Mouse (Mus musculus): ENCODE results near the gene Atp6v0a1. TPM values are rescaled to one million over a fixed set of nuclear protein-coding genes. Genes with fewer than 3 reads are reported as not detected.

Atp6v0a1 gene
- polyA plus RNA-seq, 1 experiment from 2014 or later = 26.9 TPM

DNA sequence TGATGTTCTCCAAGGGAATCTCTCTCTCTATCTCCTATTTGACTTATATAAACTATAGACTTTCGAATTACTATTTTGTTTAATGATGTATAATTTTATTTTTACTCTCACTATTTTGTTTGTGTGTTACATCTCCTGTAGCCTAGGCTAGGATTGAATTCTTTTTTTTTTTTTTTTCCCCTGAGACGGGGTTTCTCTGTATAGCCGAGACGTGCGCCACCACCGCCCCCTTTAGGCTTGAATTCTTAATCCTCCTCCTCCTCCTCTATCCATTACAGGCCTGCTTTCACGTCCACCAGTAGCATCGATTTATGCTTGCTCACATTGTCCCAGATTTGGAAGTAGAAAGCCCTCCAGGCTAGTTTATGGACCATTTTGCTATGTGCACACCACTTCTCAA, 27.2 kb upstream of the Atp6v0a1 start:
- ATAC-seq (ENCODE audit: insufficient number of reproducible peaks, insufficient read depth, low FRiP score, low TSS enrichment, low read depth) = no peak
- no peak overlapping the region for H3K4me2 ChIP-seq
- peaks cover 28% of the 10 kb centered on the region for H3K27me3 ChIP-seq
- H3K4me3 ChIP-seq (replicated peaks) = no peak overlapping the region
- H3K9me3 ChIP-seq = no peaks in the 10 kb centered on the region
- H3K4me1 ChIP-seq (replicated peaks) = no peaks in the 10 kb centered on the region
- no peak overlapping the region for H3K27ac ChIP-seq
- H3K36me3 ChIP-seq = no peaks in the 10 kb centered on the region
- H3K9ac ChIP-seq (replicated peaks) = no peak overlapping the region
- WGBS = 15% methylated on average over 8 of the region's 8 CpGs

- Histone ChIP-seq H3K4me1 (replicated peaks) (no peaks in the 10 kb centered on the region), H3K9ac (replicated peaks) (no peak overlapping the region; the same call in 1 of the 2 replicates), H3K4me2 (peak overlapping the region; percentile 60), H3K9me3 (no peaks in the 10 kb centered on the region), H3K4me3 (replicated peaks) (peak overlapping the region; percentile 34), H3K27ac (no peak overlapping the region), H3K27me3 (peaks cover 28% of the 10 kb centered on the region), H3K36me3 (no peaks in the 10 kb centered on the region)
- no peak for ATAC-seq (ENCODE audit: insufficient number of reproducible peaks, insufficient read depth, low FRiP score, low TSS enrichment, low read depth)
- 5% methylated on average over 20 of the region's 20 CpGs for WGBS
Measured at GRCm38 (mm10) chr11:100983125-100983777, 26.0 kb upstream of the Atp6v0a1 start.

DNA sequence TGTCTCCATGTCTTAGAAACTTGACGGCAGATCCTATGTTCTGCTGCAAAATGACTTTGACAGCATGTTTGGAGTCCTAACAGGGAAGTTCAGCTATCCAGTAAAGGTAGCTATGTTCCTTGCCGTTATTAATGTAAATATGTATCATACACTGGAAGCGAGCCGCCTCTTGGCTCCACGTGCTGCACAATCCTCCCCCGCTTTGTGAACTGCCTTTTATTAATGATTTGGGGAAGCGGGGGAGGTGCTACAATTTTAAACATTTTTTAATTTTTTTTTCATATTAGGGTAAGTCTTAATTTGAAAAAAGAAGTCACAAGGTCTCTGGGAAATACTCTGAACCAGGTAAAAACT, 25.5 kb upstream of the Atp6v0a1 start:
- peaks cover 28% of the 10 kb centered on the region for H3K27me3 ChIP-seq
- 79% methylated on average over 7 of the region's 7 CpGs for WGBS
- H3K4me1 ChIP-seq (replicated peaks) = no peaks in the 10 kb centered on the region
- H3K27ac ChIP-seq = no peak overlapping the region
- no peaks in the 10 kb centered on the region for H3K36me3 ChIP-seq
- no peak for ATAC-seq (ENCODE audit: insufficient number of reproducible peaks, insufficient read depth, low FRiP score, low TSS enrichment, low read depth)
- H3K4me2 ChIP-seq = no peak overlapping the region; the same call in 1 of the 2 replicates
- no peak overlapping the region for H3K9ac ChIP-seq (replicated peaks)
- no peaks in the 10 kb centered on the region for H3K9me3 ChIP-seq
- no peak overlapping the region for H3K4me3 ChIP-seq (replicated peaks)

GRCm38 (mm10) chr11:100985607-100986006, 23.6 kb upstream of the Atp6v0a1 start:
- Histone ChIP-seq H3K9me3 (no peaks in the 10 kb centered on the region), H3K9ac (replicated peaks) (no peak overlapping the region), H3K4me1 (replicated peaks) (no peaks in the 10 kb centered on the region), H3K27ac (no peak overlapping the region), H3K4me3 (replicated peaks) (no peak overlapping the region), H3K36me3 (no peaks in the 10 kb centered on the region), H3K4me2 (no peak overlapping the region), H3K27me3 (peaks cover 19% of the 10 kb centered on the region)
- WGBS = 53% methylated on average over 3 of the region's 3 CpGs
- no peak for ATAC-seq (ENCODE audit: insufficient number of reproducible peaks, insufficient read depth, low FRiP score, low TSS enrichment, low read depth)

- Histone ChIP-seq H3K4me2 (no peak overlapping the region), H3K27ac (no peak overlapping the region), H3K9ac (replicated peaks) (no peak overlapping the region), H3K36me3 (no peaks in the 10 kb centered on the region), H3K4me1 (replicated peaks) (no peaks in the 10 kb centered on the region), H3K27me3 (peaks cover 3% of the 10 kb centered on the region; the same call in 1 of the 2 replicates), H3K4me3 (replicated peaks) (no peak overlapping the region), H3K9me3 (no peaks in the 10 kb centered on the region)
- no peak for ATAC-seq (ENCODE audit: insufficient number of reproducible peaks, insufficient read depth, low FRiP score, low TSS enrichment, low read depth)
- 75% methylated on average over 3 of the region's 3 CpGs for WGBS
Measured at GRCm38 (mm10) chr11:100988674-100989073, 20.6 kb upstream of the Atp6v0a1 start.

- Histone ChIP-seq H3K9me3 (no peaks in the 10 kb centered on the region), H3K9ac (replicated peaks) (no peak overlapping the region), H3K27ac (no peak overlapping the region), H3K4me2 (no peak overlapping the region), H3K4me1 (replicated peaks) (no peaks in the 10 kb centered on the region), H3K4me3 (replicated peaks) (no peak overlapping the region), H3K27me3 (peaks cover 3% of the 10 kb centered on the region; the same call in 1 of the 2 replicates), H3K36me3 (no peaks in the 10 kb centered on the region)
- no peak for ATAC-seq (ENCODE audit: insufficient number of reproducible peaks, insufficient read depth, low FRiP score, low TSS enrichment, low read depth)
- WGBS = 59% methylated on average over 2 of the region's 2 CpGs
Measured at GRCm38 (mm10) chr11:100989666-100990065, 19.6 kb upstream of the Atp6v0a1 start.

DNA sequence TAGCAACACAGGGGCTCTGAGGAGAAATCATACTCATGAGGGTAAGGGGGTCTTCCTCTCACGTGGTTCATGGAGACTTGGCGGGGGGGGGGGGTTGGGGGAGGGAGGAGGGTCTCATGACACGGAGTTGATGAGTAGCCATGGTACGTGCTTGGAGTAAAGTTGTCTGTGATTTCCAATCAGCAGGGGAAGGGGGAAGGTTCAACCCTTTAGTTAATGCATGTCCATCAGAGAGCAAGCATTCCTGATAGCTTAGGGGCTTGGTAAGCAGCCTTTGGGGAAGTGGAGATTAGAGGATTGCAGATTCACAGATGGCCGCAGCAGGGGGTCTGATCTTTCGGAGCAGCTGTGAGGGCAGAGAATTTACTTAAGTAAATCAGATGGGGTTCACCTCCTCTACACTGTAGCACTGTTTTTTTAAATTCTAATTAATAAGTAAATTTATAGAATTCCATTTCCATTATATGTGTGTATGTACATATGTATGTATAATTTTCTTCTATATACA, 18.2 kb upstream of the Atp6v0a1 start:
- no peak for ATAC-seq (ENCODE audit: insufficient number of reproducible peaks, insufficient read depth, low FRiP score, low TSS enrichment, low read depth)
- Histone ChIP-seq H3K27ac (no peak overlapping the region), H3K9ac (replicated peaks) (no peak overlapping the region), H3K4me1 (replicated peaks) (no peaks in the 10 kb centered on the region), H3K4me3 (replicated peaks) (no peak overlapping the region), H3K36me3 (no peaks in the 10 kb centered on the region), H3K9me3 (no peaks in the 10 kb centered on the region), H3K4me2 (no peak overlapping the region), H3K27me3 (peaks cover 3% of the 10 kb centered on the region; the same call in 1 of the 2 replicates)
- 26% methylated on average over 6 of the region's 6 CpGs for WGBS

GRCm38 (mm10) chr11:100993437-100993836, 15.8 kb upstream of the Atp6v0a1 start:
- H3K4me3 ChIP-seq (replicated peaks) = no peak overlapping the region
- no peak overlapping the region for H3K9ac ChIP-seq (replicated peaks)
- no peak for ATAC-seq (ENCODE audit: insufficient number of reproducible peaks, insufficient read depth, low FRiP score, low TSS enrichment, low read depth)
- H3K27me3 ChIP-seq = peaks cover 3% of the 10 kb centered on the region; the same call in 1 of the 2 replicates
- H3K9me3 ChIP-seq = no peaks in the 10 kb centered on the region
- WGBS = 88% methylated on average over 2 of the region's 2 CpGs
- H3K4me2 ChIP-seq = no peak overlapping the region
- no peaks in the 10 kb centered on the region for H3K4me1 ChIP-seq (replicated peaks)
- H3K36me3 ChIP-seq = no peaks in the 10 kb centered on the region
- no peak overlapping the region for H3K27ac ChIP-seq

DNA sequence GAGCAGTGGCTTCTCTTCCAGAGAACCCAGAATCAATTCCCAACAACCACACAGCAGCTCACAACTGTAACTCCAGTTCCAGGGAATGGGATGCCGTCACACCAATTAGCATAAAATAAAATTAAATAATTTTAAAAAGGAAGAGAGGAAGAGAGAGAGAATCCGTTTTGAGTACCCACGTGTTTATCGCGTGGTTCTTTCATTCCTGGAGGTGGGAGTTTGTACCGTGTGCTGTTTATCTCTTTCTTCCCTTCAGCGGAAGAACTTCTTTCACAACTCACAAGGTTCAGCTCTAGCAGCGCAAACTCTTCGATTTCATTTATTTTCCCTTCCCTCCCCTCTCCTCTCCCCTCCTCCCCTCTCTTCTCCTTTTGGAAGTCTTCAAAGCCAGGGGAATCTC, 15.0 kb upstream of the Atp6v0a1 start:
- no peaks in the 10 kb centered on the region for H3K9me3 ChIP-seq

GRCm38 (mm10) chr11:100994655-100995054, 14.6 kb upstream of the Atp6v0a1 start:
- Histone ChIP-seq H3K27ac (no peak overlapping the region), H3K9ac (replicated peaks) (no peak overlapping the region), H3K27me3 (peaks cover 3% of the 10 kb centered on the region; the same call in 1 of the 2 replicates), H3K4me3 (replicated peaks) (no peak overlapping the region), H3K4me1 (replicated peaks) (no peaks in the 10 kb centered on the region), H3K4me2 (no peak overlapping the region), H3K36me3 (no peaks in the 10 kb centered on the region), H3K9me3 (no peaks in the 10 kb centered on the region)
- 83% methylated on average over 5 of the region's 5 CpGs for WGBS
- no peak for ATAC-seq (ENCODE audit: insufficient number of reproducible peaks, insufficient read depth, low FRiP score, low TSS enrichment, low read depth)

More for the DNA sequence above, 15.0 kb upstream of the Atp6v0a1 start:
- Histone ChIP-seq H3K4me2 (no peak overlapping the region), H3K4me3 (replicated peaks) (no peak overlapping the region), H3K9ac (replicated peaks) (no peak overlapping the region), H3K4me1 (replicated peaks) (no peaks in the 10 kb centered on the region), H3K36me3 (no peaks in the 10 kb centered on the region), H3K27ac (no peak overlapping the region), H3K27me3 (peaks cover 3% of the 10 kb centered on the region; the same call in 1 of the 2 replicates)
- ATAC-seq (ENCODE audit: insufficient number of reproducible peaks, insufficient read depth, low FRiP score, low TSS enrichment, low read depth) = no peak
- WGBS = 61% methylated on average over 9 of the region's 9 CpGs

- no peak for ATAC-seq (ENCODE audit: insufficient number of reproducible peaks, insufficient read depth, low FRiP score, low TSS enrichment, low read depth)
- WGBS = 85% methylated on average over 4 of the region's 4 CpGs
- H3K27ac ChIP-seq = no peak overlapping the region
Measured at GRCm38 (mm10) chr11:100996501-100996900, 12.8 kb upstream of the Atp6v0a1 start.

DNA sequence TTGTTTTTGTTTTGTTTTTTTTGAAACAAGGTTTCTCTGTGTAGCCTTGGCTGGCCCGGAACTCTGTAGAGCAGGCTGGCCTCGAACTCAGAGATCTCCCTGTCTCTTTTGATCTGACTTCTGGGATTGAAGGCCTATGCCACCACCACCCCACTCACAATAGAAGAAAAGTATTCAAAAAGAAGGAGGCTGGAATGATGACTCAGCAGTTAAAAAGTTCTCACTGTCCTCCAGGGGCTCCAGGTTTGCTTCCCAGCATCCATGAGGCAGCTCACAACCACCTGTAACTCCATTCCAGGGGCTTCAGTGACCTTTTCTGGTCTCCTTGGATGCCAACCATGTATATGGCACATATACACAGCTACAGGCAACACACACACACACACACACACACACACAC, 10.4 kb upstream of the Atp6v0a1 start:
- Histone ChIP-seq H3K4me2 (no peak overlapping the region), H3K9ac (replicated peaks) (no peak overlapping the region), H3K27ac (no peak overlapping the region), H3K9me3 (no peaks in the 10 kb centered on the region), H3K4me3 (replicated peaks) (no peak overlapping the region), H3K36me3 (no peaks in the 10 kb centered on the region), H3K27me3 (peaks cover 6% of the 10 kb centered on the region; the same call in 1 of the 2 replicates), H3K4me1 (replicated peaks) (no peaks in the 10 kb centered on the region; the same call in 1 of the 2 replicates)
- 88% methylated on average over 2 of the region's 2 CpGs for WGBS
- no peak for ATAC-seq (ENCODE audit: insufficient number of reproducible peaks, insufficient read depth, low FRiP score, low TSS enrichment, low read depth)

More at GRCm38 (mm10) chr11:100996501-100996900, 12.8 kb upstream of the Atp6v0a1 start:
- H3K9me3 ChIP-seq = no peaks in the 10 kb centered on the region
- H3K9ac ChIP-seq (replicated peaks) = no peak overlapping the region
- H3K4me3 ChIP-seq (replicated peaks) = no peak overlapping the region
- H3K27me3 ChIP-seq = peaks cover 6% of the 10 kb centered on the region; the same call in 1 of the 2 replicates
- H3K4me1 ChIP-seq (replicated peaks) = no peaks in the 10 kb centered on the region; the same call in 1 of the 2 replicates
- no peaks in the 10 kb centered on the region for H3K36me3 ChIP-seq
- no peak overlapping the region for H3K4me2 ChIP-seq

Data from limb, embryonic 12.5 days (tissue).